Mouse (Mus musculus) limb, embryonic 15.5 days (tissue): ENCODE measurements around the gene Slc11a2. TPM values are rescaled to one million over a fixed set of nuclear protein-coding genes. Genes with fewer than 3 reads are reported as not detected.
A peak's percentile ranks its signal among the peaks of the same experiment; 100 is the strongest.

Source experiments
- ATAC-seq: fragments of 200-750 bp; cut with Nextera tagmentation; 2 replicates; pipeline ENCODE4 v1.8.0; 2017; ENCODE audit warnings: low read depth, moderate TSS enrichment; ENCODE audit not compliant: insufficient number of reproducible peaks, low FRiP score, low TSS enrichment
- H3K27ac ChIP-seq: fragments of 300-500 bp; sonication (generic); 2 replicates; pipeline ENCODE4 v1.5.1; 2015; ENCODE audit warnings: moderate library complexity, mild to moderate bottlenecking, inconsistent platforms
- H3K27me3 ChIP-seq: fragments of 300-500 bp; sonication (generic); 2 replicates; pipeline ENCODE4 v1.6.1; 2015; ENCODE audit warnings: inconsistent platforms
- H3K36me3 ChIP-seq: fragments of 300-500 bp; sonication (generic); 2 replicates; pipeline ENCODE4 v1.6.1; 2015; ENCODE audit warnings: inconsistent platforms
- H3K4me1 ChIP-seq: fragments of 300-500 bp; sonication (generic); 2 replicates; pipeline ENCODE4 v1.6.1; 2015; ENCODE audit warnings: inconsistent platforms
- H3K4me2 ChIP-seq: fragments of 300-500 bp; sonication (generic); 2 replicates; pipeline ENCODE4 v1.6.1; 2015; ENCODE audit warnings: mild to moderate bottlenecking, inconsistent platforms
- H3K4me3 ChIP-seq: fragments of 300-500 bp; sonication (generic); 2 replicates; pipeline ENCODE4 v1.5.1; 2015; ENCODE audit warnings: mild to moderate bottlenecking, inconsistent platforms
- H3K9ac ChIP-seq: fragments of 300-500 bp; sonication (generic); 2 replicates; pipeline ENCODE4 v1.6.1; 2015; ENCODE audit warnings: inconsistent platforms
- H3K9me3 ChIP-seq: fragments of 300-500 bp; sonication (generic); 2 replicates; pipeline ENCODE4 v1.6.1; 2016; ENCODE audit warnings: inconsistent platforms
- WGBS: fragments of 180-500 bp; shearing (Covaris S2); methylation state at CpG from one replicate; pipeline ENCODE4 v1.1.7; 2015; 5-methylcytosine and 5-hydroxymethylcytosine counted together
- polyA plus RNA-seq: library from polyadenylated mRNA; unstranded; fragments of >200 nt; fragmentation: Nextera tagmentation; extraction: Ambion mirVana; gene quantifications from 2 replicates; pipeline ENCODE4 v1.2.1, GENCODE M21; 2015

Slc11a2 gene
- polyA plus RNA-seq, result 20.6 and 21.6 TPM in 2 replicates

DNA sequence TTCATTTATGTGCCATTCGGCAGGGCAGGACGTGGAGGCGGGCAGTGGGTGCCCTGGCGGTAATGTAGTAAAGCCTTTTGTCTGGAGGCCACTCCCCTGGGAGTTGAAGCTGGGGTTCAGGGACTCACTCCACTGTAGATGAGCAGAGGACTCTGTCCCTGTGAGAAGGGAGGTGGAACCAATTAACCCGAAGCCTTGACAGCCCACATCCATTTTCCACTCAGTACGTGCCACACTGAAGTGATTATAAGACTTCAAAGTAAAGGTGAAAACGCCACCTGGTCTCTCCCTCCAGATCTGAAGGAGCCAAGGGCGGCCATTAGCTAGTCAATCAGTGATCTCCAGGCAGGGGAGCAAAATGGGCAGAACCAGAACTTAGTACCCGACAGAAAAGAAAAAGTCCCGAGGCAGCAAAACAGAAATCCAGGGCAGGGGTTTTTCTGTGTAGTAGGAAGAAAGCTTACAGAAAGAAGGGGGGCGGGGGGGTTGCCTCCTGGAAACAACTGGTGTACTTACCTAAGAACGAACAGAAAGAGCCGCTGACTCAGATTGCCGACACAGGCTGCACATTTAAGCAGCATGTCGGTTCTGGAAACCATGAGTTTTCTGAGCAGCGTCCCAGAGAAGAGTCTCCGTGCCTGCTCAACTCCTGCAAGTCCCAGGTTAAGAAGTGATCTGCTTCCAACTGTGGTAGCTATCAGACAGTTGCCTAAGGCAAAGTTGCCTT lies at the start of gene Slc11a2:
Gene Slc11a2, minus strand, starts transcription at position 677 of the 727 bp plus-strand sequence.
- Histone ChIP-seq H3K27me3 (peaks cover 13% of the 10 kb centered on the region; the same call in 1 of the 2 replicates), H3K36me3 (no peaks in the 10 kb centered on the region), H3K4me2 (peak within 1 kb of the TSS; percentile 95), H3K4me1 (peaks cover 40% of the 10 kb centered on the region), H3K9ac (0 out of 2 replicates have a peak within 1 kb of the TSS, but pooled peaks have one; percentile 26), H3K27ac (no peak within 1 kb of the TSS), H3K4me3 (peak within 1 kb of the TSS; percentile 89), H3K9me3 (no peaks in the 10 kb centered on the region)
- no peak for ATAC-seq
- 7% methylated on average over 17 of the region's 17 CpGs for WGBS

DNA sequence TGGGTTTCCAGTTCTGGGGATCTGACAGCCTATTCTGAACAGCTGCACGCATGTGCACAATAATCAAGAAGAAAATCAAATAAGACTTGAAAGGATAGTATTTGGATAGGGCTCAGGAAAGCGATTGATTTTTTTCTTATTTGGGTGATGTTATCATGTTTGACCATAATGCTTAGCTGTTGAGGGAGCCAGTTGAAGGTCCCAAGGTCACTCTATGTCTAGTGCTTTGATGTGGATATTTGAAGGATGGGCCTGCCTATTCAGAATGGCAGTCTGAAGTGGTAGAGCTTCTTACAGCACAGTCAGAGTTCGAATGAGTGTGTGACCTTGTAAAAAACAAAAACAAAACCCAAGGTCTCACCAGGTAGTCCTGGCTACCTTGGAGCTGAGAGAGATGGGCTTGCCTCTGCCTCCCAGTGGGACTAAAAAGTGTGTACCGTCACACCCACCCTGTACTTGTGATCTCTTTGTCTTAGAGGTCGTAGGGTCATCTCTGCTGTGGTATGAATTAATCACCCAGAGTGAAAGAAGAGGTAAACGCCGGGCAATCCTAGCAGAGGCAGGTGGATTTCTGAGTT lies 49.1 kb upstream of the Slc11a2 start:
- H3K27me3 ChIP-seq, result no peaks in the 10 kb centered on the region
- H3K4me1 ChIP-seq, result peaks cover 10% of the 10 kb centered on the region
- ATAC-seq, result no peak
- H3K36me3 ChIP-seq, result peaks cover 68% of the 10 kb centered on the region
- H3K4me2 ChIP-seq, result no peak overlapping the region
- H3K9ac ChIP-seq, result no peak overlapping the region
- H3K27ac ChIP-seq, result no peak overlapping the region
- 84% methylated on average over 7 of the region's 7 CpGs for WGBS
- H3K9me3 ChIP-seq, result no peaks in the 10 kb centered on the region
- H3K4me3 ChIP-seq, result no peak overlapping the region

DNA sequence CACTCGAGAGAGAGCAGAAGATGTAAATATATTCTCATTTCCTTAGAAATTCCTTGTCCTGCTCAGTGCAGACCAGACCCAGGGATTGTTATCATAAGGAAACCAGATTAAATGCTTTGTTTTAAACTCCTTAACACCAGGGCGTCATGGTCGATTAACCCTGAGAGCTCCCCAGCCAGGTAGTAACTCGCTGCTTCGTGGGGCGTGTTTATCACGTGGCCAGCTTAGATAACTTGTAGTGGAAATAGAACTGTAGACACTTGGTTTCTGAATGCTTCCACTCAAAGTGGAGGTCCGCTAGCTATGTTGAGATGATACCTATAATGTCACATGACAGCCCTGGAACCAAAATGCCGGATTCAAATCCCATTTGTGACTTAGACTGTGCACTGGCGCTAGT lies 45.2 kb upstream of the Slc11a2 start:
- 71% methylated on average over 10 of the region's 10 CpGs for WGBS
- H3K4me3 ChIP-seq, result peak overlapping the region; percentile 92
- no peaks in the 10 kb centered on the region for H3K9me3 ChIP-seq
- no peak for ATAC-seq
- peak overlapping the region; percentile 71 for H3K4me2 ChIP-seq
- no peak overlapping the region for H3K9ac ChIP-seq
- no peaks in the 10 kb centered on the region for H3K27me3 ChIP-seq
- H3K4me1 ChIP-seq, result peaks cover 18% of the 10 kb centered on the region
- no peak overlapping the region for H3K27ac ChIP-seq
- peaks cover 30% of the 10 kb centered on the region for H3K36me3 ChIP-seq

DNA sequence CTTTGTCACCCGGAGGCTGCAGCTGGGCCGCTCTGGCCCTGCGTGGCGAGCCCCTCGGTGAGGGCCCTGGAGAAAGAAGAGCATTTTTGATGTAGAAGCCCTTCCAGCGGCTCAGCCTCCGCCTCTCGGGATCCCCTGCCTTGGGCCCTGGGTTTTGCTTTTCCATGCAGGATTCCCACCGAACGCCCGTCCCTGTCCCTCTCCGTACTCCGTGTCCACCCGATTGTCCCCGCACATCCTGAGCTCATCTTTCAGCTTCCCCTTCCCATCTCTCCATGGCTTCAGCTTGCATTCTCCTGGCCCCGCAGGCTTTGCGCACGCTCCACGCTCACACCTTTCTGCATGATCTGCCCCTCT lies 44.3 kb upstream of the Slc11a2 start:
- Histone ChIP-seq H3K9me3 (no peaks in the 10 kb centered on the region), H3K4me2 (peak overlapping the region; percentile 71), H3K36me3 (peaks cover 22% of the 10 kb centered on the region), H3K27me3 (no peaks in the 10 kb centered on the region), H3K27ac (peak overlapping the region; percentile 87), H3K9ac (peak overlapping the region; percentile 74), H3K4me1 (peaks cover 18% of the 10 kb centered on the region), H3K4me3 (peak overlapping the region; percentile 92)
- no peak for ATAC-seq
- under 1% methylated on average over 19 of the region's 19 CpGs for WGBS

DNA sequence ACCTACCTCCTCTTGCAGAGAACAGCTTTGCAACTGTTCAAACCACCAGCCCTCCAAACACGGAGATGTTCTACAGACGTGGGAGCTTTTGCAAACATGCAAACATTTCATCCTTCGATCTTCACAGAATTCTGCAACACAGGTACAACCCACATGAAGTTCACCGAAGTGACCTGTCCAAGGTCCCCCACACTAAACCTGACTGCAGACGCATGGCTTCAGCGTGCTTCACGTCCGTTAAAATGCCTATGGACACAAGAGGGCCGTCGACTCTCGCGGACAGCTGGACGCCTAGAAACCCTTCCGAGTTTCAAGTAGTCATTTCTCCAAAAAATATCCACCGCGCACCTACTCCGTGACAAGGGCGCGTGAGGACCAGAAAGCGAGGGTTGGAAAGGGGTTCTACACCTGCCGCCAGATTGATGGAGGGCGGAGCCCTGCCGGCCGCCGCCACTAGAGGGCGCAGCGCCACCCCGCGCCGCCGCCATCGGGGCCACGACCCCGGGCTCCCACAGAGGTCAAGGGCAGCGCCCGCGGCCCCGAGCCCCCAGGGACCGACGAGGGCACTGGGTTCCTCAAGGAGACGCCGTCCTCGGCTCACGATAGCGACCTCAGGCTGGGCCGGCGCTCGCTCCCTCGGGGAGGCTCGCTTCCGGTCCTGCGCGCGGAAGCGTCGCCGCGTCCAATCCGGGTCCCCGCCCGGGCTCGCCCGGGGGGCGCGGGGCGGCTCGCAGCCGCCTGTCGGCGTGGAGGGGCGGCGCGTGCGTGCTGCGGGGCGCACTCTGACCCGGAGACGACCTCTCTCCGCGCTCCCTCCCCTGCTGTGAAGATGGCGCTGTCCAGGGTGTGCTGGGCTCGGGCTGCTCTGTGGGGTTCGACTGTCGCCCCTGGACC lies 43.7 kb upstream of the Slc11a2 start, which contains the start of gene Letmd1:
Gene Letmd1, plus strand, starts transcription at position 729 of the 894 bp plus-strand sequence.
- H3K4me1 ChIP-seq, result peaks cover 18% of the 10 kb centered on the region
- peak within 1 kb of the TSS; percentile 87 for H3K27ac ChIP-seq
- peak; percentile 91 for ATAC-seq

DNA sequence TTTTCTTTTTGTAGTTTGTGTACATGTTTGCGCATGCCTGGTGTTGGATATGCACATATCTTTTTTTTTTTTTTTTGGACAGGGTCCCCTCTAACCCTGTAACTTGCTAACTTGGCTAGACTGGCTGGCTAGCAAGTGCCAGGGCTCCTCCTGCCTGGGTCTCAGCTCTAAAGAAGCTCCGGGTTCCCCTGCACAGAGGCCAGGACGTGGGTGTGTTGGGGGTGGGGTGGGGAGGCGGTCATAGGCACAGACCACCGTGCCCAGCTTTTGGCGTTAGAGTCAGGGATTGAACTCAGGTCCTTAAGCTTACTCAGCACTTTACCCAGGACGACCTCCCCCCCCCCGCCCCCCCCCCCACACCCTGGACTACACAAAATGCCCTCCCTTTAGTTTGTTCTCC lies 42.9 kb upstream of the Slc11a2 start:
- Histone ChIP-seq H3K27ac (no peak overlapping the region), H3K27me3 (0 out of 2 replicates have a peak, but pooled peaks cover 3% of the 10 kb centered on the region), H3K4me2 (peak overlapping the region; percentile 71; the same call in 1 of the 2 replicates), H3K36me3 (peaks cover 10% of the 10 kb centered on the region; the same call in 1 of the 2 replicates), H3K4me3 (peak overlapping the region; percentile 92), H3K9ac (no peak overlapping the region), H3K9me3 (no peaks in the 10 kb centered on the region), H3K4me1 (peaks cover 18% of the 10 kb centered on the region)
- WGBS, result 41% methylated on average over 8 of the region's 8 CpGs
- no peak for ATAC-seq

More for the DNA sequence above, 43.7 kb upstream of the Slc11a2 start, which contains the start of gene Letmd1:
- H3K27me3 ChIP-seq, result no peaks in the 10 kb centered on the region
- H3K4me3 ChIP-seq, result peak within 1 kb of the TSS; percentile 92
- peaks cover 16% of the 10 kb centered on the region for H3K36me3 ChIP-seq
- 3% methylated on average over 83 of the region's 84 CpGs for WGBS
- H3K9me3 ChIP-seq, result no peaks in the 10 kb centered on the region
- peak within 1 kb of the TSS; percentile 74 for H3K9ac ChIP-seq
- peak within 1 kb of the TSS; percentile 71 for H3K4me2 ChIP-seq

DNA sequence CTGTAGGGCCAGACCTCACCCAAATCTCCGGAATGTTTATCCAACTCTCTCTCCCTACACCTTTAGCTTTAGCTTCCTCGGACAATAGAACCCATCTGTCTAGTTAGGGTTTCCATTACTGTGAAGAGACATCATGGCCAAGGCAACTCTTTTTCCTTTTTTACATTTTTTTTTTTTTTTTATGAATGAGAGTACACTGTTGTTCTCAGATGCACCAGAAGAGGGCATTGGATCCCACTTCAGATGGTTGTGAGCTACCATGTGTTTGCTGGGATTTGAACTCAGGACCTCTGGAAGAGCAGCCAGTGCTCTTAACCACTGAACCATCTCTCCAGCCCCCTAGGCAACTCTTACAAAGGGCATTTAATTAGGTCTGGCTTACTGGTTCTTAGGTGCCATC lies 40.6 kb upstream of the Slc11a2 start:
- H3K9ac ChIP-seq, result no peak overlapping the region
- no peaks in the 10 kb centered on the region for H3K9me3 ChIP-seq
- no peak overlapping the region for H3K27ac ChIP-seq
- WGBS, result 77% methylated on average over 2 of the region's 2 CpGs
- no peak for ATAC-seq
- peaks cover 18% of the 10 kb centered on the region for H3K4me1 ChIP-seq
- no peak overlapping the region for H3K4me3 ChIP-seq
- H3K4me2 ChIP-seq, result no peak overlapping the region
- H3K36me3 ChIP-seq, result no peaks in the 10 kb centered on the region
- H3K27me3 ChIP-seq, result 0 out of 2 replicates have a peak, but pooled peaks cover 3% of the 10 kb centered on the region

DNA sequence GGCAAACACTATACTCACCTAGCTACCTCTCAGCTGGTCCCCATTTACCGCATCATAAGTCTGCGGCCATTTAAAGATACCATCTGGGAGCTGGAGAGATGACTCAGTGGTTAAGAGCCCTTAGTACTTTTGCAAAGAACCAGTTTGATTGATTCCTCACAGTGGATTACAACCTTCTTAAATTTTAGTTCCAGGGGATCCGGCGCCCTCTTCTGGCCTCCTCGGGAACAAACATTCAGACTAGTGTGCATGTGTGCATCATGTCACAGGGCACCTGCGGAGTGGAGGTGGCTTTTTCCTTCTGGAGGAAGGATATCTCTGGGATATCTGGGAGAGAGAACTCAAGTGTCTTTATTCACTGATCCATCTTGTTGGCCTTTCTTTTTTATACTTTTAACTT lies 38.8 kb upstream of the Slc11a2 start:
- Histone ChIP-seq H3K36me3 (no peaks in the 10 kb centered on the region), H3K4me3 (no peak overlapping the region), H3K27ac (no peak overlapping the region), H3K9ac (no peak overlapping the region), H3K4me2 (no peak overlapping the region), H3K9me3 (no peaks in the 10 kb centered on the region), H3K27me3 (0 out of 2 replicates have a peak, but pooled peaks cover 6% of the 10 kb centered on the region), H3K4me1 (peaks cover 9% of the 10 kb centered on the region)
- WGBS, result 18% methylated on average over 6 of the region's 6 CpGs
- no peak for ATAC-seq

DNA sequence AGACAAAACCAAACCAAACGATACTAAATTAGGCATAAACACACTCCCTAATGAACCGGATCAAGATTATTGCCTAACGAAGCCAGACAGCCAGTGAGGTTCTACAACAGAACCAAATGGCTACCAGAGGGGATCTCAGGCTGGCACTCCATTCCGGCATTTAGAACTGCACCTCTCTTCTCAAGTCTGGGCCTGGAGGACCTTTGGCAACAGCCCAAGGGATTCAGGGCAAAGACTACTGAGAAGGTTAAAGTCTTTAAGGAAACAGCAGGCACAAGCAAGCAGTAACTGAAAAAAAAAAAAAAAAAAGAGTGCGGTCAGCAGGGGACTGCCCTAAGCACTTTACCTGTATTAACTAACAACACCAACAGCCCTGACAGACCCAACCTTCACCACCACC lies 37.2 kb upstream of the Slc11a2 start:
- Histone ChIP-seq H3K9ac (no peak overlapping the region), H3K9me3 (no peaks in the 10 kb centered on the region), H3K4me3 (no peak overlapping the region), H3K4me2 (no peak overlapping the region), H3K27ac (no peak overlapping the region), H3K36me3 (no peaks in the 10 kb centered on the region), H3K4me1 (peaks cover 4% of the 10 kb centered on the region; the same call in 1 of the 2 replicates), H3K27me3 (0 out of 2 replicates have a peak, but pooled peaks cover 10% of the 10 kb centered on the region)
- ATAC-seq, result no peak
- 69% methylated on average over 4 of the region's 5 CpGs for WGBS

DNA sequence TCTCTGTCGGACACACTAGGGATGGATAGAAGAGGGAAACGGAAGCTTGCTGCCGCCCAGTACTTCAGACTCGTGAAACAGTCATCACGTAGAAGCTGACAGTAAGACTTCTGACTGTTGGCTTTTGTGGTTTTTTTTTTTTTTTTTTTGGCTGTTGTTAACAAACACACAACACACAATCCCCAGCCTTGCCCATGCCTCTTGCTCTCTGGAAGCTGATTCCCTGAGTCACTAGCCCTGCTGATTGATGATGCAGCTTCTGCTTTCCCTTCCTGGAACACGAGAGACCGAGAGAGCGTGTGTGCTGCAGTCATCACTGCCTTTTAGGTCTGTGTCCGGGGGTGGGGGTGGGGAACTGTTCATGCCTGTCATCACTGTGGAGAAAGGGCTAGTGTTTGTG lies 36.8 kb upstream of the Slc11a2 start:
- Histone ChIP-seq H3K4me1 (peaks cover 4% of the 10 kb centered on the region; the same call in 1 of the 2 replicates), H3K9me3 (no peaks in the 10 kb centered on the region), H3K27ac (no peak overlapping the region), H3K36me3 (no peaks in the 10 kb centered on the region), H3K27me3 (0 out of 2 replicates have a peak, but pooled peaks cover 10% of the 10 kb centered on the region), H3K4me2 (no peak overlapping the region), H3K4me3 (no peak overlapping the region), H3K9ac (no peak overlapping the region)
- no peak for ATAC-seq
- WGBS, result 63% methylated on average over 9 of the region's 9 CpGs

DNA sequence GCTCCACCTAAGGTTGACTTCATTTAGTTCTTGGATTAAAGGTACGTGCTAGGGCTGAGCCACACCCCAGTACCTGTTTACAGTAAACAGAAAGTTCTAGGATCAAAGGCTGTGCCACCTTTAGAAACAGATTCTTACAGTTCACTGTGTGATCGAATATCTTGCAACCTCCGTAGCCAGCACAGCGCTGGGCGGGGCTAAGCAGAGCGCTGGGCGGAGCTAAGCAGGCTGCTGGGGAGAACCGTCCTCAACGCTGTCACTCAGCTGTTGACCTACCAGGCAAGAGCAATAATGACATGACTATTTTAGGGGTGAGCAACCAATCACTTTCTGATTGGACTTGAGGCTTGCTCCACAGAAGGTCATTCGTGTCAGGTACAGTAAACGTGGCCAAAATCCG lies 36.1 kb upstream of the Slc11a2 start:
- Histone ChIP-seq H3K27ac (no peak overlapping the region), H3K4me3 (no peak overlapping the region), H3K9ac (no peak overlapping the region), H3K27me3 (0 out of 2 replicates have a peak, but pooled peaks cover 10% of the 10 kb centered on the region), H3K4me2 (peak overlapping the region; percentile 24), H3K9me3 (no peaks in the 10 kb centered on the region), H3K36me3 (no peaks in the 10 kb centered on the region), H3K4me1 (peaks cover 4% of the 10 kb centered on the region; the same call in 1 of the 2 replicates)
- ATAC-seq, result no peak
- 11% methylated on average over 12 of the region's 12 CpGs for WGBS
